Mouse (Mus musculus) C2C12 (cell line): Measurements from ENCODE around the gene Acot13.
"Not testable (repeated sequence)": the region's sequence is repeated elsewhere in the genome, so short reads cannot be mapped to it uniquely, and the experiment has no call there.

Experiments used
- CTCF ChIP-seq: IDR thresholded peaks from one replicate; pipeline ENCODE4 v1.5.1; 2011; ENCODE audit not compliant: control insufficient read depth, insufficient read depth, insufficient read length
- FOSL1 ChIP-seq: IDR thresholded peaks from one replicate; pipeline ENCODE4 v1.8.0; 2011; ENCODE audit warnings: mild to moderate bottlenecking, low read length; ENCODE audit not compliant: poor library complexity, insufficient read depth, severe bottlenecking
- MAX ChIP-seq: IDR thresholded peaks from one replicate; pipeline ENCODE4 v1.6.1; 2011; ENCODE audit warnings: mild to moderate bottlenecking, control low read depth
- MYOG ChIP-seq: IDR thresholded peaks from one replicate; pipeline ENCODE4 v1.6.1; 2011; ENCODE audit not compliant: control insufficient read depth, insufficient read length; ENCODE audit errors: extremely low read depth
- USF1 ChIP-seq: IDR thresholded peaks from one replicate; pipeline ENCODE4 v1.6.1; 2011; ENCODE audit warnings: low read depth, mild to moderate bottlenecking, control low read depth, moderate library complexity

GRCm38 (mm10) chr13:24837765-24838164 lies 6.4 kb upstream of the Acot13 start:
- TF ChIP-seq USF1, CTCF, FOSL1, MAX, MYOG: not testable (repeated sequence)
